Mouse (Mus musculus): Measurements from ENCODE around the gene 1700021F07Rik.

GRCm38 (mm10) chr2:173542716-173543115 is 20.3 kb downstream of the 1700021F07Rik start:
- TF ChIP-seq CTCF (IDR thresholded peaks at IDR 0.05; ENCODE audit: borderline replicate concordance, insufficient read depth, low read depth, low read length) (no peak), POLR2A (IDR thresholded peaks at IDR 0.05; ENCODE audit: borderline replicate concordance, insufficient read depth, low read length) (no peak)
